Mouse (Mus musculus) CD4-positive helper T cell, adult 2 months (primary cell): ENCODE measurements around the gene Tagln3.

Experiments
- DNase-seq: peaks from one replicate; pipeline ENCODE4 v3.0.0-alpha.2; 2012; ENCODE audit warnings: low read depth, missing footprints, low spot score

Gene Tagln3

GRCm38 (mm10) chr16:45724061-45724741, at the start of gene Tagln3:
Gene Tagln3 (minus strand): TSS chr16:45724608.
- DNase-seq: no peak

GRCm38 (mm10) chr16:45770914-45771313, 46.5 kb upstream of the Tagln3 start:
- DNase-seq: no peak

GRCm38 (mm10) chr16:45767853-45768640, 43.6 kb upstream of the Tagln3 start:
- DNase-seq: no peak

- no peak for DNase-seq
Measured at GRCm38 (mm10) chr16:45767434-45767833, 43.0 kb upstream of the Tagln3 start.

GRCm38 (mm10) chr16:45765801-45766494, 41.5 kb upstream of the Tagln3 start:
- DNase-seq: no peak

- DNase-seq: no peak
Measured at GRCm38 (mm10) chr16:45765102-45765501, 40.7 kb upstream of the Tagln3 start.

GRCm38 (mm10) chr16:45762859-45763505, 38.6 kb upstream of the Tagln3 start:
- no peak for DNase-seq

GRCm38 (mm10) chr16:45761425-45761824, 37.0 kb upstream of the Tagln3 start:
- DNase-seq: no peak

GRCm38 (mm10) chr16:45758726-45759269, 34.4 kb upstream of the Tagln3 start:
- peak; percentile 18 for DNase-seq

- no peak for DNase-seq
Measured at GRCm38 (mm10) chr16:45757421-45758078, 33.1 kb upstream of the Tagln3 start.

- DNase-seq: peak; percentile 70
Measured at GRCm38 (mm10) chr16:45756855-45757254, 32.4 kb upstream of the Tagln3 start.

- no peak for DNase-seq
Measured at GRCm38 (mm10) chr16:45743591-45744144, 19.3 kb upstream of the Tagln3 start.

GRCm38 (mm10) chr16:45742615-45743476, 18.4 kb upstream of the Tagln3 start, which contains the start of gene Abhd10:
Gene Abhd10 (minus strand): TSS chr16:45742955.
- peak; percentile 96 for DNase-seq

GRCm38 (mm10) chr16:45737880-45738279, 13.5 kb upstream of the Tagln3 start:
- no peak for DNase-seq

- no peak for DNase-seq
Measured at GRCm38 (mm10) chr16:45736724-45737123, 12.3 kb upstream of the Tagln3 start.

- DNase-seq: no peak
Measured at GRCm38 (mm10) chr16:45729163-45729562, 4.8 kb upstream of the Tagln3 start.

- no peak for DNase-seq
Measured at GRCm38 (mm10) chr16:45724742-45725102, 314 bp upstream of the Tagln3 start.

GRCm38 (mm10) chr16:45723172-45723901, 1.1 kb downstream of the Tagln3 start:
- no peak for DNase-seq

GRCm38 (mm10) chr16:45722460-45722951, 1.9 kb downstream of the Tagln3 start:
- no peak for DNase-seq
